Mouse (Mus musculus): ENCODE measurements around the gene Tbx21. TPM values are rescaled to one million over a fixed set of nuclear protein-coding genes. Genes with fewer than 3 reads are reported as not detected.
A peak's percentile ranks its signal among the peaks of the same experiment; 100 is the strongest.

Tbx21 gene
- polyA plus RNA-seq, 1 experiment from 2014 or later: 0.27 TPM

DNA sequence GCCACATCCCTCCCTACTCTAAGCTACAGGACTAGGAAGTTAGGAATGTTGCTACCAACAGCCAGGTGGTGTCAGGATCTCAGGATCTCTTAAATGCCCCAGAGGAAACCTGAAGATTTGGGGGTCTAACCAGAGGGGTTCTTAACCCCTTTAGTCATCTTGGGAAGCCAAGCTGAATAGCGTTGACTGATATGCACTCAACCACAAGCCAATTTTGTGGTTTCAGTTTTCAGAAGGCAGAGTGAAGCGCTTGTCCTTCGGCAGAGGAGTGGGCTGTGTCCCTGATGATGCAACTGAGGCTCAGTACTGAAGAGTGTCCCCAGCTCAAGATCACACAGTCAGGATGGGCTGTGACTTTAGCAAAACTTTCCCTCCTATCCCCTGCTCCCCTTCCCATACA lies 13.8 kb upstream of the Tbx21 start:
- no peak for ATAC-seq
- Histone ChIP-seq H3K4me2 (no peak overlapping the region), H3K4me1 (peaks cover 9% of the 10 kb centered on the region; the same call in 1 of the 2 replicates), H3K27ac (no peak overlapping the region), H3K9me3 (replicated peaks) (no peaks in the 10 kb centered on the region), H3K4me3 (no peak overlapping the region), H3K9ac (no peak overlapping the region), H3K36me3 (ENCODE audit: poor library complexity, severe bottlenecking) (no peaks in the 10 kb centered on the region), H3K27me3 (peaks cover 35% of the 10 kb centered on the region)
- 76% methylated on average over 3 of the region's 3 CpGs for WGBS

DNA sequence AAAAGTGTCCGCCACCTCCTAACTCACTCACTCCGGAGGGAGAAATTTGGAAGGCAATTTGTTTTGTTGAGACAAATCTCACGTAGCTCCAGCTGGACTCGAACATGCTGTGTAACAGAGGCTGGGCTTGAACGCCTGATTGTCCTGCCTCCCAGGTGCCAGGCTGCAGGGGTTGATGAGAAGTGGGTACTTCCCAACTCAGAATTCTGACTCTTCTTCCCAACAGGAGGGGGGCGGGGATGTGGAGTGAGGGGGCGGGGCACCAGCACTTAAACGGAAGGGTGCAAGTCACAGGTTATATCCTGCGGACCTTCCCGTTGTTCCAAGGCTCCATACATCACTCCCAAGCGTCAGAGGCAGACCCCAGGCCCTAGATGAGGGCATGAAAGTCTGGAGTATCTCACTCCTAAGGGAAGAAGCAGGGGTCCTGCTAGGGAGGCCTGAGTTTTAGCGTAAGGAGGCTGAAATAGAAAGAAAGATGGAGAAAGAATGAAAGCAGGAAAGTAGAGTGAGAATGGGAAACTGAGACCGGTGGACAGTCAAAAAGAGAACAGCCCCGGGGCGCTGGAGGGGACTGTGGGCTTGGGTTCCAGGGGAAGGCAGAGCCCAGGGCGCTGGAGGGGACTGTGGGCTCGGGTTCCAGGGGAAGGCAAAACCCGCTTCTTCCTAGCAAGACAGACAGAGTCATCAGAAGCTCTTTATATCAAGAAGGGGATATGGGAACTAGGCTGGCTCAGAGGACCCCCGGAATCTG lies 12.5 kb upstream of the Tbx21 start:
- WGBS: 18% methylated on average over 19 of the region's 19 CpGs
- ATAC-seq: 0 out of 2 replicates have a peak, but pooled peaks have one; percentile 16
- Histone ChIP-seq H3K36me3 (ENCODE audit: poor library complexity, severe bottlenecking) (no peaks in the 10 kb centered on the region), H3K9ac (peak overlapping the region; percentile 61; the same call in 1 of the 2 replicates), H3K27ac (no peak overlapping the region), H3K27me3 (peaks cover 35% of the 10 kb centered on the region), H3K9me3 (replicated peaks) (no peaks in the 10 kb centered on the region), H3K4me3 (peak overlapping the region; percentile 44), H3K4me1 (peaks cover 12% of the 10 kb centered on the region), H3K4me2 (peak overlapping the region; percentile 79)

- ATAC-seq: peak; percentile 48; the same call in 1 of the 2 replicates
- Histone ChIP-seq H3K9ac (peak overlapping the region; percentile 61), H3K27ac (no peak overlapping the region), H3K27me3 (peaks cover 35% of the 10 kb centered on the region), H3K4me1 (peaks cover 12% of the 10 kb centered on the region), H3K4me3 (peak overlapping the region; percentile 44), H3K36me3 (ENCODE audit: poor library complexity, severe bottlenecking) (no peaks in the 10 kb centered on the region), H3K4me2 (peak overlapping the region; percentile 79), H3K9me3 (replicated peaks) (no peaks in the 10 kb centered on the region)
- WGBS: 5% methylated on average over 32 of the region's 32 CpGs
Observed at GRCm38 (mm10) chr11:97126645-97127468, 11.7 kb upstream of the Tbx21 start.

- Histone ChIP-seq H3K27ac (no peak overlapping the region), H3K27me3 (peaks cover 30% of the 10 kb centered on the region), H3K36me3 (ENCODE audit: poor library complexity, severe bottlenecking) (no peaks in the 10 kb centered on the region), H3K4me2 (no peak overlapping the region), H3K4me3 (no peak overlapping the region), H3K4me1 (peaks cover 12% of the 10 kb centered on the region), H3K9me3 (replicated peaks) (no peaks in the 10 kb centered on the region), H3K9ac (no peak overlapping the region)
- no peak for ATAC-seq
- 66% methylated on average over 10 of the region's 10 CpGs for WGBS
Observed at GRCm38 (mm10) chr11:97124266-97125036, 9.3 kb upstream of the Tbx21 start.

GRCm38 (mm10) chr11:97123282-97123890 lies 8.3 kb upstream of the Tbx21 start:
- WGBS: 15% methylated on average over 11 of the region's 11 CpGs
- no peak overlapping the region for H3K27ac ChIP-seq
- no peaks in the 10 kb centered on the region for H3K36me3 ChIP-seq (ENCODE audit: poor library complexity, severe bottlenecking)
- peaks cover 32% of the 10 kb centered on the region for H3K27me3 ChIP-seq
- no peak overlapping the region for H3K4me3 ChIP-seq
- H3K9me3 ChIP-seq (replicated peaks): no peaks in the 10 kb centered on the region
- H3K9ac ChIP-seq: no peak overlapping the region
- peaks cover 12% of the 10 kb centered on the region for H3K4me1 ChIP-seq
- no peak for ATAC-seq
- H3K4me2 ChIP-seq: no peak overlapping the region

DNA sequence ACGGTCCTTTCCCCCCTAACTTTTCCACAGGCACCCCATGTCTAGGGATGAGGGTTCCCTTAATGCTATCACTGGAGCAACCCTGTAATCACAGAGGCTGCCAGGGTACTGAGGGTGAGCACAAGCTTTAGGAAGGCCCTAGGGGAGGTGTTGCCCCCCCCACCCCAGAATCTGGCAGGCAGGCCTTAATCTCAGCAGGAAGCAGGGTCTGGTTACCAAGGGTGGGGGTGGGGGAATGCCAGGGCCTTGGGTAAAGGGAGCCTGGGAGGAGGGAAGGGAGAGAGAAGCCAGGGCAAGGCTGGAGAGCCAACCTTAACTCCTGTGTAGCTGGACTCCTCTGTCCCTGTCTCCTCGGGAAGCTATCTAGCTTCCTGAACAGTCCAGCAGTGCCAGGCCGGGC lies 5.5 kb upstream of the Tbx21 start:
- Histone ChIP-seq H3K27me3 (peaks cover 41% of the 10 kb centered on the region), H3K36me3 (ENCODE audit: poor library complexity, severe bottlenecking) (no peaks in the 10 kb centered on the region), H3K4me3 (no peak overlapping the region), H3K4me1 (peaks cover 3% of the 10 kb centered on the region; the same call in 1 of the 2 replicates), H3K9ac (no peak overlapping the region), H3K27ac (no peak overlapping the region), H3K4me2 (no peak overlapping the region), H3K9me3 (replicated peaks) (no peaks in the 10 kb centered on the region)
- 57% methylated on average over 3 of the region's 3 CpGs for WGBS
- no peak for ATAC-seq

GRCm38 (mm10) chr11:97120221-97120620 lies 5.1 kb upstream of the Tbx21 start:
- Histone ChIP-seq H3K36me3 (ENCODE audit: poor library complexity, severe bottlenecking) (no peaks in the 10 kb centered on the region), H3K4me3 (no peak overlapping the region), H3K27ac (no peak overlapping the region), H3K9ac (no peak overlapping the region), H3K4me1 (peaks cover 3% of the 10 kb centered on the region; the same call in 1 of the 2 replicates), H3K27me3 (peaks cover 46% of the 10 kb centered on the region), H3K4me2 (no peak overlapping the region), H3K9me3 (replicated peaks) (no peaks in the 10 kb centered on the region)
- ATAC-seq: no peak
- 57% methylated on average over 10 of the region's 10 CpGs for WGBS

DNA sequence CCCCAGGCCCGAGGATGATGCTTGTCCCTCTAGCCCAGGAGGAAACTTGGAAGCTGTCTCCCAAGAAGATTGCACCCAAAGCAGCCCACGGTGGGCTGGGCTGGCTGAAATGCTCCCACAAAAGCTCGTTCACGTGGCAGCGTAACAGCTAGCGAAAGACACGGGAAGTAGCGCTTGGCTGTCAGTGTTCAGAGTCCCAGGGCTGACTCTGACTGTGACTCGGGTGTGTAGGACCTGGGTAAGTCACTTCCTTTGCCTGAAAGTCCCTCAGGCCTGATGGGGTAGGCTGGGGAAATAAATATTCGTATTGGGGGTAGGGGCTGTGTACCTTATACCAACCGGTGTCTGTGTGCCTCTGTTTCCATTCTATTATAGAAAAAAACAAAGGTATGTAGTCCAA lies 666 bp upstream of the Tbx21 start:
- 7% methylated on average over 11 of the region's 11 CpGs for WGBS
- H3K9me3 ChIP-seq (replicated peaks): no peaks in the 10 kb centered on the region
- peak overlapping the region; percentile 62; the same call in 1 of the 2 replicates for H3K4me2 ChIP-seq
- peaks cover 13% of the 10 kb centered on the region for H3K4me1 ChIP-seq
- H3K27ac ChIP-seq: no peak overlapping the region
- peaks cover 73% of the 10 kb centered on the region for H3K27me3 ChIP-seq
- H3K36me3 ChIP-seq (ENCODE audit: poor library complexity, severe bottlenecking): no peaks in the 10 kb centered on the region
- H3K4me3 ChIP-seq: peak overlapping the region; percentile 38; the same call in 1 of the 2 replicates
- H3K9ac ChIP-seq: no peak overlapping the region
- no peak for ATAC-seq

DNA sequence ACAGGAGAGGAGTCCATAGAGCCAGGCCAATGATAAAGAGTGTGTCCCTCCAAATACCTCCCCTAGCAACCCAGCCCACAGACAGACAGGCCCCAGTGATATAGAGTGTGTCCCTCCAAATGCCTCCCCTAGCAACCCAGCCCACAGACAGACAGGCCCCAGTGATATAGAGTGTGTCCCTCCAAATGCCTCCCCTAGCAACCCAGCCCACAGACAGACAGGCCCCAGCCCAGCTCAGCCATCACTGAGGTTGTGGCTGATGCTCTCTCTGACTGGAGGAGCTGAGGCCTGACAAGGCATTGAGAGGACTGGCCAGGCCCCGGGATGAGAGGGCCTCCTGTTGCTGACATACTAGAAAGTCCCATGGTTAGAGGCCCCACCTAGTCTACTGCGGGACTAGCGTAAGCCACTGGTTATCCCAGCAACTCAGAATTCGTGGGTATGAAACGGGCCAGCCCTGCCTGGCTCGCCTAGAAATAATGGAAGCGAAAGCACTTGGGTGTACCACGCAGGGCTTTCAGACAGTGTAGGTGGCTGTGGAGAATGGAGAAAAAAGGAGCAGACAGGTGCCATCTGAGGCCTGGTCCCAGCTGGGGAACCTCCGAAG lies 2.5 kb downstream of the Tbx21 start:
- H3K27ac ChIP-seq: no peak overlapping the region
- H3K36me3 ChIP-seq (ENCODE audit: poor library complexity, severe bottlenecking): no peaks in the 10 kb centered on the region
- WGBS: 80% methylated on average over 9 of the region's 9 CpGs
- H3K4me1 ChIP-seq: peaks cover 13% of the 10 kb centered on the region
- no peak overlapping the region for H3K4me2 ChIP-seq
- ATAC-seq: no peak
- peaks cover 61% of the 10 kb centered on the region for H3K27me3 ChIP-seq
- no peaks in the 10 kb centered on the region for H3K9me3 ChIP-seq (replicated peaks)
- H3K4me3 ChIP-seq: no peak overlapping the region
- H3K9ac ChIP-seq: no peak overlapping the region

- no peak for ATAC-seq
- peaks cover under 1% of the 10 kb centered on the region; the same call in 1 of the 2 replicates for H3K4me1 ChIP-seq
- no peaks in the 10 kb centered on the region for H3K9me3 ChIP-seq (replicated peaks)
- H3K4me2 ChIP-seq: no peak overlapping the region
- WGBS: 60% methylated on average over 16 of the region's 16 CpGs
- no peaks in the 10 kb centered on the region for H3K36me3 ChIP-seq (ENCODE audit: poor library complexity, severe bottlenecking)
- H3K27me3 ChIP-seq: peaks cover 26% of the 10 kb centered on the region
- no peak overlapping the region for H3K9ac ChIP-seq
- H3K27ac ChIP-seq: no peak overlapping the region
- H3K4me3 ChIP-seq: no peak overlapping the region
Observed at GRCm38 (mm10) chr11:97108976-97109375, 6.2 kb downstream of the Tbx21 start.

DNA sequence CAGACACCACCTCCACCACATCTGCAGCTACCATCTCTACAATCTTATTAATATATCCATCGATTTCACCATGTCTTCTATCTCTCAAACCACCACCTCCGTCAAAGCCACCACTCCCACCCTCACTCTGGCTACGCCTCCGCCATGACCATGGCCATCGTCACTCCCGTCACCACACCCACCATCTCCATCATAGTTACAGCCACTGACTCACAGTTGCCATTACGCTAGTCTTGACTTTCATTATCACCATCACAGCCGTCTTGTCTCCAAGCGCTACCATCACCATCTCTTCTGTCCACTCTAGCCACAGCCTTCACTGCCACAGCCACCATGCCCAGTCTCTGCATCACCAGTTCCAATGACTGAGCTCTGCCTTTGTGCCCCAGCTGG lies 11.0 kb downstream of the Tbx21 start:
- Histone ChIP-seq H3K4me2 (no peak overlapping the region), H3K27ac (no peak overlapping the region), H3K27me3 (peaks cover 22% of the 10 kb centered on the region), H3K4me3 (no peak overlapping the region), H3K4me1 (no peaks in the 10 kb centered on the region), H3K9ac (no peak overlapping the region), H3K9me3 (replicated peaks) (no peaks in the 10 kb centered on the region), H3K36me3 (ENCODE audit: poor library complexity, severe bottlenecking) (no peaks in the 10 kb centered on the region)
- ATAC-seq: no peak
- WGBS: 95% methylated on average over 9 of the region's 9 CpGs
